Mouse (Mus musculus): ENCODE results near the gene Gmpr.

- no peak for TF ChIP-seq CTCF (IDR thresholded peaks at IDR 0.05)
- peak; percentile 81 for TF ChIP-seq EP300 (IDR thresholded peaks at IDR 0.05)
Observed at GRCm38 (mm10) chr13:45537110-45537509, 29.9 kb downstream of the Gmpr start.

Data from lung, postnatal 0 days (tissue).